In the genomic region with DNA sequence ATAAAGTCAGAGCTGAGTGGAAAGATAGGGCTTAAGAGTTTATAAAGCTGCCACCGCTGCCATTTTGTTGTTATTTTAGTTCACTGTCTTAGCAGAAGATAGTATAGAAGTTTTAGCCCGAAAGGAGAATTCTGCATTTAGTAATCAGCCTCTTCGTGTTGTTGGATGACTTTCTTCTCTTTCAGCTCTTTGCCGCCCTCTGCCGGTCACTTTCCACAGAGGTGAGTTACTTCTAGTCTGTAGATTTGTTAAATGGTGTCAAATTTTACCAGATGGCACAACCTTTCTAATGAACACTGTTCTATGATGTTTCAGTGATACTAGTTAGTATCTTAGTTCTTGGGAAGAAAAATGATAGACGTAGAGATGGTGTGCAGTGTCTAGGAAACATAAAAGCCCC, we compare ENCODE assay signal across 9 mouse cellular contexts. TPM values are rescaled to one million over a fixed set of nuclear protein-coding genes. Genes with fewer than 3 reads are reported as not detected.
A peak's percentile ranks its signal among the peaks of the same experiment; 100 is the strongest.
DNase-seq lines count a peak whose midpoint lies in the region; ATAC-seq and TF ChIP-seq lines count a peak whose summit lies in the region.
"Had no signal": no experiment of that assay in that cellular context is flagged by ENCODE, and none has a peak within 500 bp of the region (broad histone marks: within the 10 kb centered on the region; RNA-seq: fewer than 3 reads in every experiment).

No protein-coding gene starts in this region.

- H3K4me1 ChIP-seq in liver, embryonic 12.5 days: no peaks in the 10 kb centered on the region
- H3K4me1 ChIP-seq in cerebellum, adult 2 months (ENCODE audit: control insufficient read depth, insufficient read depth, low read length): no peaks in the 10 kb centered on the region

- H3K36me3 ChIP-seq in liver, embryonic 12.5 days: peaks cover 12% of the 10 kb centered on the region; the same call in 1 of the 2 replicates

- no peaks in the 10 kb centered on the region for H3K27me3 ChIP-seq in liver, embryonic 12.5 days (replicated peaks)
- H3K27me3 ChIP-seq in cerebellum, adult 2 months (ENCODE audit: control insufficient read depth, insufficient read depth, low read length): no peaks in the 10 kb centered on the region

- no peaks in the 10 kb centered on the region for H3K9me3 ChIP-seq in liver, embryonic 12.5 days (replicated peaks)

- no peak for ATAC-seq in liver, embryonic 12.5 days
- peak; percentile 61; the same call in 1 of the 2 replicates for ATAC-seq in megakaryocyte-erythroid progenitor cell, adult 5-6 weeks (replicated peaks; ENCODE audit: low FRiP score, low TSS enrichment, poor library complexity, severe bottlenecking)

- 19% methylated on average over 6 of the region's 6 CpGs for WGBS in liver, embryonic 12.5 days (ENCODE audit: insufficient replicate concordance)
- 20% methylated on average over 6 of the region's 6 CpGs for WGBS in cerebellum, adult 2 months

- H3K4me3 ChIP-seq in liver, embryonic 12.5 days: no peak overlapping the region
- no peak overlapping the region for H3K4me3 ChIP-seq in cerebellum, adult 2 months (replicated peaks; ENCODE audit: insufficient read depth, low read depth, low read length)
- H3K4me3 ChIP-seq: myocyte had no signal

- H3K27ac ChIP-seq in liver, embryonic 12.5 days: no peak overlapping the region
- H3K27ac ChIP-seq in cerebellum, adult 2 months (ENCODE audit: insufficient read depth, low read length): no peak overlapping the region

- no peak overlapping the region for H3K4me2 ChIP-seq in liver, embryonic 12.5 days

- TF ChIP-seq POLR2A in cerebellum, adult 2 months (IDR thresholded peaks at IDR 0.05; ENCODE audit: borderline replicate concordance, insufficient read depth, low read length): no peak

- DNase-seq in liver (peak; percentile 87), MN1 (ENCODE audit: low spot score) (peak; percentile 59)
- DNase-seq in cerebellum, adult 2 months: peak; percentile 51 to 68
- DNase-seq in gastrocnemius, adult 8-10 months (ENCODE audit: low spot score in 2 of 2): peak; percentile 41 to 54
- DNase-seq in layer of hippocampus, postnatal 10 days (ENCODE audit: low spot score in 2 of 2): peak; percentile 67 to 69
- DNase-seq in thymus, postnatal 0 days (ENCODE audit: low spot score): peak; percentile 83

- H3K9ac ChIP-seq in liver, embryonic 12.5 days: no peak overlapping the region

- TF ChIP-seq CTCF in cerebellum, adult 2 months (IDR thresholded peaks at IDR 0.05; ENCODE audit: borderline replicate concordance, insufficient read depth, low read depth, low read length): peak; percentile 53; the same call in 1 of the 2 replicates

RNA-seq across cellular contexts. Expression of a gene that starts 7.7 kb away (rescaled TPM):
- 9.7 and 10.4 TPM in 2 replicates for polyA plus RNA-seq in liver, embryonic 12.5 days (2016; fragmentation: Nextera tagmentation; extraction: Ambion mirVana)
- polyA plus RNA-seq in cerebellum, adult 2 months (2012; rRNA removed): 19.1 and 20.2 TPM in 2 replicates
- 10 to 100 TPM; 11.2 to 15.1 (median 13.3) TPM for total RNA-seq in gastrocnemius, adult 8-10 months (2022)
- total RNA-seq in layer of hippocampus, postnatal 10 days (2021): 10 to 100 TPM; 17.9 to 20.6 TPM
- total RNA-seq in megakaryocyte-erythroid progenitor cell, adult 5-6 weeks (2014; fragmentation: Nextera tagmentation): 21.7 and 34.5 TPM in 2 replicates
- total RNA-seq in megakaryocyte-erythroid progenitor cell, adult 5-6 weeks (2017): 17.0 and 17.8 TPM in 2 replicates
- polyA plus RNA-seq in thymus, postnatal 0 days (2015; fragmentation: Nextera tagmentation; extraction: Ambion mirVana): 8.7 and 9.8 TPM in 2 replicates

RNA-seq across cellular contexts. Expression of a gene that starts 7.7 kb away (rescaled TPM):
- polyA plus RNA-seq in liver, embryonic 12.5 days (2016; fragmentation: Nextera tagmentation; extraction: Ambion mirVana): 14.5 and 16.5 TPM in 2 replicates
- polyA plus RNA-seq in cerebellum, adult 2 months (2012; rRNA removed): 9.1 and 9.3 TPM in 2 replicates
- 10 to 100 TPM; 15.2 to 22.9 (median 17.6) TPM for total RNA-seq in gastrocnemius, adult 8-10 months (2022)
- total RNA-seq in layer of hippocampus, postnatal 10 days (2021): 1 to 10 TPM; 5.3 to 6.2 TPM
- total RNA-seq in megakaryocyte-erythroid progenitor cell, adult 5-6 weeks (2014; fragmentation: Nextera tagmentation): 18.4 and 21.1 TPM in 2 replicates
- 22.8 and 34.1 TPM in 2 replicates for total RNA-seq in megakaryocyte-erythroid progenitor cell, adult 5-6 weeks (2017)
- polyA plus RNA-seq in thymus, postnatal 0 days (2015; fragmentation: Nextera tagmentation; extraction: Ambion mirVana): 25.4 and 26.5 TPM in 2 replicates

RNA-seq across cellular contexts. Expression of a gene that starts 21.5 kb away (rescaled TPM):
- 8.2 and 8.8 TPM in 2 replicates for polyA plus RNA-seq in liver, embryonic 12.5 days (2016; fragmentation: Nextera tagmentation; extraction: Ambion mirVana)
- polyA plus RNA-seq in cerebellum, adult 2 months (2012; rRNA removed): 0.05 and 0.19 TPM in 2 replicates
- under 1 TPM in 1 of 4 experiments, not detected in 3; 0.11 TPM for total RNA-seq in gastrocnemius, adult 8-10 months (2022)
- under 1 TPM; 0.07 to 0.18 TPM for total RNA-seq in layer of hippocampus, postnatal 10 days (2021)
- total RNA-seq in megakaryocyte-erythroid progenitor cell, adult 5-6 weeks (2014; fragmentation: Nextera tagmentation): 0.17 TPM in 1 of 2 replicates, not detected in the other
- not detected in 2 replicates for total RNA-seq in megakaryocyte-erythroid progenitor cell, adult 5-6 weeks (2017)
- not detected in 2 replicates for polyA plus RNA-seq in thymus, postnatal 0 days (2015; fragmentation: Nextera tagmentation; extraction: Ambion mirVana)
- polyA plus RNA-seq: myocyte had no signal
